Comparison of ENCODE assay signal across 9 mouse cellular contexts in genomic region chr8:120828279-120828678, GRCm38 (mm10).
DNase-seq lines count a peak whose midpoint lies in the region; TF ChIP-seq lines count a peak whose summit lies in the region.
"Had no signal": no experiment of that assay in that cellular context is flagged by ENCODE, and none has a peak within 500 bp of the region (broad histone marks: within the 10 kb centered on the region; RNA-seq: fewer than 3 reads in every experiment).

No protein-coding gene starts in this region.

- H3K4me3 ChIP-seq in heart, adult 2 months, result no peak overlapping the region
- H3K4me3 ChIP-seq: embryonic facial prominence, embryonic 15.5 days had no signal

- TF ChIP-seq EP300 in heart, adult 2 months (IDR thresholded peaks at IDR 0.05; ENCODE audit: insufficient read depth, low read depth, low read length), result no peak

- no peak overlapping the region for H3K27ac ChIP-seq in heart, adult 2 months
- H3K27ac ChIP-seq: embryonic facial prominence, embryonic 15.5 days had no signal

- 11% methylated on average over 14 of the region's 14 CpGs for WGBS in heart, adult 2 months

- no peaks in the 10 kb centered on the region for H3K4me1 ChIP-seq in heart, adult 2 months (ENCODE audit: control insufficient read depth, insufficient read depth, low read length)
- H3K4me1 ChIP-seq: embryonic facial prominence, embryonic 15.5 days had no signal

- intact Hi-C loops in heart, adult 2 months (cut with DNase I), result no loop called here
- intact Hi-C loops in heart, postnatal 25 days (cut with DNase I), result loop anchor here (5.0 to 10.0 kb wide), 2 partner anchors 144 to 687 kb away; no protein-coding TSS in a partner anchor

- TF ChIP-seq CTCF in heart, adult 2 months (IDR thresholded peaks at IDR 0.05), result peak; percentile 97

- peak in 1 of 2 experiments; percentile 63 for DNase-seq in heart, adult 2 months
- DNase-seq in heart, postnatal 25 days (ENCODE audit: low spot score), result no peak
- peak; percentile 36 for DNase-seq in urinary bladder, postnatal 14 days (ENCODE audit: low spot score)
- no peak for DNase-seq in urinary bladder, postnatal 4 days (ENCODE audit: low spot score in 2 of 2)
- peak; percentile 67 for DNase-seq in embryo, embryonic 10.5 days (ENCODE audit: low spot score)
- peak; percentile 43 for DNase-seq in lung, postnatal 36 days
- peak; percentile 19 to 30 for DNase-seq in thymus, adult 18-20 months
- no peak for DNase-seq in right cerebral cortex, postnatal 25 days

- no peaks in the 10 kb centered on the region for H3K36me3 ChIP-seq in heart, adult 2 months (ENCODE audit: control insufficient read depth, insufficient read depth, low read length)
- H3K36me3 ChIP-seq: embryonic facial prominence, embryonic 15.5 days had no signal

- H3K27me3 ChIP-seq in heart, adult 2 months (ENCODE audit: control insufficient read depth, insufficient read depth, low read length), result no peaks in the 10 kb centered on the region

- no peak overlapping the region for H3K9ac ChIP-seq in heart, adult 2 months (ENCODE audit: low read depth, low read length)
- H3K9ac ChIP-seq: embryonic facial prominence, embryonic 15.5 days had no signal

- H3K79me2 ChIP-seq in heart, adult 2 months (replicated peaks; ENCODE audit: control insufficient read depth, insufficient read depth, low read length), result no peaks in the 10 kb centered on the region

- no peak for TF ChIP-seq POLR2A in heart, adult 2 months (IDR thresholded peaks at IDR 0.05; ENCODE audit: insufficient read depth, low read depth, low read length)

Comparison
In these comparisons a context has a peak if more than half of its experiments do, and no peak if none do; other contexts are left out.
1. DNase-seq: peak in urinary bladder, postnatal 14 days (single experiment), embryo, embryonic 10.5 days (single experiment), lung, postnatal 36 days (single experiment) and thymus, adult 18-20 months (2 of 2); none in heart, postnatal 25 days (single experiment), urinary bladder, postnatal 4 days (0 of 2) and right cerebral cortex, postnatal 25 days (single experiment).